Mouse (Mus musculus): ENCODE measurements around the gene Itgb2.

The Itgb2 gene

GRCm38 (mm10) chr10:77530140-77530539 is at the start of gene Itgb2:
Gene Itgb2 (plus strand): TSS chr10:77530252.
- peak; percentile 86 for DNase-seq (ENCODE audit: low read depth)

GRCm38 (mm10) chr10:77481814-77482213 is 48.2 kb upstream of the Itgb2 start:
- peak; percentile 11 for DNase-seq (ENCODE audit: low read depth)

GRCm38 (mm10) chr10:77484205-77484935 is 45.7 kb upstream of the Itgb2 start:
- DNase-seq (ENCODE audit: low read depth) = no peak

GRCm38 (mm10) chr10:77485786-77486185 is 44.3 kb upstream of the Itgb2 start:
- no peak for DNase-seq (ENCODE audit: low read depth)

- no peak for DNase-seq (ENCODE audit: low read depth)
Measured at GRCm38 (mm10) chr10:77488168-77488567, 41.9 kb upstream of the Itgb2 start.

GRCm38 (mm10) chr10:77491585-77491984 is 38.5 kb upstream of the Itgb2 start:
- no peak for DNase-seq (ENCODE audit: low read depth)

- DNase-seq (ENCODE audit: low read depth) = no peak
Measured at GRCm38 (mm10) chr10:77492885-77493284, 37.2 kb upstream of the Itgb2 start.

GRCm38 (mm10) chr10:77497185-77497584 is 32.9 kb upstream of the Itgb2 start:
- DNase-seq (ENCODE audit: low read depth) = no peak

- DNase-seq (ENCODE audit: low read depth) = no peak
Measured at GRCm38 (mm10) chr10:77498254-77498653, 31.8 kb upstream of the Itgb2 start.

- no peak for DNase-seq (ENCODE audit: low read depth)
Measured at GRCm38 (mm10) chr10:77500636-77501035, 29.4 kb upstream of the Itgb2 start.

- DNase-seq (ENCODE audit: low read depth) = no peak
Measured at GRCm38 (mm10) chr10:77502967-77503922, 26.8 kb upstream of the Itgb2 start.

- no peak for DNase-seq (ENCODE audit: low read depth)
Measured at GRCm38 (mm10) chr10:77504143-77504542, 25.9 kb upstream of the Itgb2 start.

- DNase-seq (ENCODE audit: low read depth) = no peak
Measured at GRCm38 (mm10) chr10:77506526-77506925, 23.5 kb upstream of the Itgb2 start.

GRCm38 (mm10) chr10:77506961-77507577 is 23.0 kb upstream of the Itgb2 start:
- DNase-seq (ENCODE audit: low read depth) = no peak

GRCm38 (mm10) chr10:77507779-77508178 is 22.3 kb upstream of the Itgb2 start:
- DNase-seq (ENCODE audit: low read depth) = no peak

- DNase-seq (ENCODE audit: low read depth) = no peak
Measured at GRCm38 (mm10) chr10:77508744-77509143, 21.3 kb upstream of the Itgb2 start.

- peak; percentile 88 for DNase-seq (ENCODE audit: low read depth)
Measured at GRCm38 (mm10) chr10:77509403-77510187, 20.5 kb upstream of the Itgb2 start.

- no peak for DNase-seq (ENCODE audit: low read depth)
Measured at GRCm38 (mm10) chr10:77510225-77510982, 19.6 kb upstream of the Itgb2 start.

- DNase-seq (ENCODE audit: low read depth) = peak; percentile 98
Measured at GRCm38 (mm10) chr10:77515385-77516348, 14.4 kb upstream of the Itgb2 start, which contains the start of gene Fam207a. Gene Fam207a (minus strand): TSS chr10:77515785.
